Mouse (Mus musculus): ENCODE data around the gene Ccdc110. TPM values are rescaled to one million over a fixed set of nuclear protein-coding genes. Genes with fewer than 3 reads are reported as not detected.

Gene Ccdc110
- polyA plus RNA-seq (2012; fragmentation: generic; extraction: Trizol), result not detected

DNA sequence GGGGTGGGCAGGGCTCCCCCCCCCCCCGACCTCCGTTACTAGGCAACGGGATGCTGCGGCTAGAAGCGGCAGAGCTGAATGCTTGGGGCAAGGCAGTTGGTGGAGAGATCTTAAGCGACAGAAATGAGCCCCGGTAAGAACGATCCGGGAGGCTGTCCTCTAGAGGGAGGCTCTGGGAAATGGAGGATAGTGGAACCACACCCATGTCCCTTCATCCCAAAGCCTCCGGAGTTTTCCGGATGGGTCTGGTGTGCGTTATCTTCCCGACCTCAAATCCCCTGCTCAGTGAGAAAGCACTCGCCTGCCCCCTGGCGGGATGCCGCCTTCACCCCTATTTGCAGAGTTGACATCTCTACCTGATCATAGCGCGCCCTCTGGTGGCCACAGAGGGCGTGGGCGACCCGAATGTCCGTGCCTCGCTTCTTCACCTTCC, at the start of gene Ccdc110:
Ccdc110 (plus strand) TSS at position 38 of the 433 bp plus-strand sequence.

GRCm38 (mm10) chr8:45885202-45885685, 49.2 kb upstream of the Ccdc110 start, which contains the start of gene Pdlim3:
Gene Pdlim3, plus strand, starts transcription at chr8:45885461.

DNA sequence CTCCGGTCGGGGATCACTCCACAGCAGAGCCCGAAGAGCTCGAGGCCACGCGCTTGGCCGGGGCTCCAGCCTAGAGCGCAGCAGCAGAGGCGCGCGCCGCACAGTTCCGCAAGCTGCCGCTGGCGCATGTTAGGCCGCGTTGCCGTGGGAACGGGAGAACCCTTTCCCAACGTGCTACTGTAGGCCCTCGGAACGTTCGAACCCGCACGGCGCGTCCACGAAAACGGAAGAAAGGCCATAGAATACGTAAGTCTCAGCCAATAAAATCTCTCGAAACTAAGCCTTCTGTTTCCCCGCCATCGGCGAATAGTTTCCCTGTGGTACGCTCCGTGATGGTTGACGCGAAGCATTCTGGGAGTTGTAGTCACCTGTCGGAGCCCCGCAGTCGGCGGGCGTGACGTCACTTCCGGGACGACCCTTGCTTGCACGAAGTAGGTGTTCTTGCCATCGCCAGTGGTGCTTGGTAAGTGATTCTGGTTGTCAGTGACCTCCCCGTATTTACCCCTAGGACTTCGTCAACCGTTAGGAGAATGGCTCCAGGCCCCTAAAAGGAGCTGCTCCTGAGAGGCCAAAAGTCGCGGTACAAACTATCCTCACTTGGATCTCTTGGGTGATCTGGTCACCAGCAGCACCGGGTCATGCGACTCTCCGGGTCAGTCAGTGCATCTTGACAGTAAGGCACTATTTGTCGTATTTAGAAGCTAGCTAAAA, 40.9 kb downstream of the Ccdc110 start, which contains the start of the genes 1700029J07Rik and Ufsp2:
1700029J07Rik (minus strand) TSS at position 127 of the 711 bp plus-strand sequence.
Ufsp2 (plus strand) TSS at position 403 of the 711 bp plus-strand sequence.

Other genes with a start within 250 kb of the Ccdc110 start
- gene Pdlim3, start 49.2 kb upstream of the Ccdc110 start, polyA plus RNA-seq (2012; fragmentation: generic; extraction: Trizol), result not detected
- 1 to 10 TPM in 1 of 2 experiments, under 1 TPM in 1; 0.16 to 2.1 TPM for gene 1700029J07Rik, start 40.6 kb downstream of the Ccdc110 start, polyA plus RNA-seq (2012; fragmentation: generic; extraction: Trizol)
- gene Ufsp2, start 40.9 kb downstream of the Ccdc110 start, polyA plus RNA-seq (2012; fragmentation: generic; extraction: Trizol), result 10 to 100 TPM in 1 of 2 experiments, 1 to 10 TPM in 1; 3.7 to 18.7 TPM
- gene Lrp2bp, start 64.7 kb downstream of the Ccdc110 start, polyA plus RNA-seq (2012; fragmentation: generic; extraction: Trizol), result under 1 TPM; 0.02 to 0.05 TPM
- 1 to 10 TPM; 1.5 to 1.8 TPM for gene Ankrd37, start 71.1 kb downstream of the Ccdc110 start, polyA plus RNA-seq (2012; fragmentation: generic; extraction: Trizol)
- gene Cfap97, start 217.2 kb downstream of the Ccdc110 start, polyA plus RNA-seq (2012; fragmentation: generic; extraction: Trizol), result 1 to 10 TPM in 1 of 2 experiments, under 1 TPM in 1; 0.23 to 3.0 TPM
- gene Snx25, start 217.5 kb downstream of the Ccdc110 start, polyA plus RNA-seq (2012; fragmentation: generic; extraction: Trizol), result 1 to 10 TPM; 1.8 to 7.5 TPM